Mouse (Mus musculus): ENCODE data around the gene Cep97.

DNA sequence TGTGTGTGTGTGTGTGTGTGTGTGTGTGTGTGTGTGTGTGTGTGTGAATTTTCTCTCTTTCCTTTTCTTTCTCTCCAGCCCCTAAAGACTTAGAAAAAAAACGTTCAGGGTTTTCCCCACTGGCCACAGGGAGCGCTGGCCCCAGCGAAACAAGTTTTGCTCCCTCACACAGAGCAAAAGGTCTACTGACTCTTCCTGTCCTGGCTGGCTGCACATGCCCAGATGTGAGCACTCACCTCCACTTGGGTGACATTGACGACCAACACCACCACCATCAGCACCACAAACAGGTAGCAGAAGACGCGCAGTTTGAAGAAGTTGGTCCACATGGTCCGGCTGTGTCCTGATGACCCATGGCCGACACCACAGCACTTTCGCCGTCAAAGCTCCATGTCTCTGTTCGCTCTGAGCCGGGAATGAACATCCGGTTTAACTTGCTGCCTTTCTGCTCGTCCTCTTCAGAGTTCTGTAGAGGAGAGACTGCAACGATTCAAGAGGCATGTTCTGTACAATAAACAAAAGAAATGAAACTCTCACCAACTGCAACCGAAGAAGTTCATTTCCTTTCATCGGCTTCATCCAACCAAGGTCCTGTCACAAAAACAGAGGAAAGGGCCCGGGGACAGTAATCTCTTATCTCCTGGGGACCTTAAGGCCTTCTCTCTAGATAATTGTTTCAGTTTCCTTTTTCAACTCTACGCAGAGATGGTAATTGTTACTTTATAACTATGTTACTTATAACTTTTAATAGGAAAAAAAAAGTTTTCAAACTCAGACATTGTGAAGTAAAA lies 44.1 kb downstream of the Cep97 start:
- TF ChIP-seq POLR2A (IDR thresholded peaks at IDR 0.05; ENCODE audit: low read depth, low read length) (no peak), CTCF (IDR thresholded peaks at IDR 0.05; ENCODE audit: borderline replicate concordance, insufficient read depth, low read length) (no peak)

Data from embryonic fibroblast, embryonic 13.5 days (primary cell).